Comparison of ENCODE assay signal across 12 mouse cellular contexts in genomic region chr9:122094171-122094570, GRCm38 (mm10). TPM values are rescaled to one million over a fixed set of nuclear protein-coding genes. Genes with fewer than 3 reads are reported as not detected.
DNase-seq lines count a peak whose midpoint lies in the region.
"Had no signal": no experiment of that assay in that cellular context is flagged by ENCODE, and none has a peak within 500 bp of the region (broad histone marks: within the 10 kb centered on the region; RNA-seq: fewer than 3 reads in every experiment).

No protein-coding gene starts in this region.

- DNase-seq in cerebellum, adult 18-20 months = peak; percentile 35 to 51
- no peak for DNase-seq in cerebellum, postnatal 14 days
- DNase-seq in cerebellum, adult 8-10 months = peak; percentile 29
- DNase-seq in cerebellum, adult 11-12 months = no peak
- DNase-seq in heart, adult 11 months = peak; percentile 68
- DNase-seq in heart, postnatal 10 days = no peak
- DNase-seq: adrenal gland, adult 8-10 months; adrenal gland, postnatal 14 days; adrenal gland, postnatal 36 days; B cell, adult 2 months; cerebellum, adult 11 months; embryo, embryonic 11 days had no signal

- intact Hi-C loops in heart, postnatal 10 days (cut with DNase I) = loop anchor here (2.0 kb wide), 1 partner anchor 15 kb away; no protein-coding TSS in a partner anchor

RNA-seq across cellular contexts. Expression of gene Snrk, which starts 22.9 kb away (rescaled TPM):
- total RNA-seq in heart, postnatal 10 days (2021) = 100 to 1,000 TPM; 133 to 167 TPM

Comparison
In these comparisons a context has a peak if more than half of its experiments do, and no peak if none do; other contexts are left out.
1. DNase-seq: peak in cerebellum, adult 18-20 months (2 of 2), cerebellum, adult 8-10 months (single experiment) and heart, adult 11 months (single experiment); none in cerebellum, postnatal 14 days (0 of 2), cerebellum, adult 11-12 months (single experiment) and heart, postnatal 10 days (0 of 2).